Mouse (Mus musculus): ENCODE results near the gene BC025446. TPM values are rescaled to one million over a fixed set of nuclear protein-coding genes. Genes with fewer than 3 reads are reported as not detected.

The BC025446 gene
- total RNA-seq (2023), result not detected

GRCm38 (mm10) chr15:75215778-75216691 lies at the start of gene BC025446:
Gene BC025446, plus strand, starts transcription at chr15:75216376.

DNA sequence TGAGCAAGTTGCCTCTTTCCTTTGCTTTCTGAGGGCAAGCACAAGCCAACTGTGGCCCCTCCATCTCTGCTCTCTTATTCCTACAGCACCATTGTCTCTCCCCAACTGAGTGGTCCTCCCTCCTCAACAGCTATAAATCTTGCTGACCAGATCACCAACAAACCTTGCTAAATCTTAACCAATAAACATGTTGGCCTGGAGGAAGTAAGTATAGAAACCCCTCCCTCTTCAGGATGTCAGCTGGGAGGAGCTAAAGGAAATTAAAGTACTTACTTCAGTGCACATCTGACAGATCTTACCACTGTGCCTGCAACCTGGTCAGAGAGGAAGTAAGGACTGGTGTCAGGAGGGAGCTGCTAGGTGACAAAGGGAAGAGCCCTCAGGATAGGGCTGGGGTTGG lies 51.9 kb downstream of the BC025446 start, which contains the start of gene Ly6f:
Gene Ly6f (plus strand): TSS at position 301 of the 400 bp plus-strand sequence.

Other genes with a start within 250 kb of the BC025446 start
- gene Ly6i, start 232.9 kb upstream of the BC025446 start, total RNA-seq (2023), result not detected
- 43.7 TPM for gene Ly6a, start 218.3 kb upstream of the BC025446 start, total RNA-seq (2023)
- gene Ly6c1, start 167.5 kb upstream of the BC025446 start, total RNA-seq (2023), result 70.3 TPM
- gene Ly6c2, start 104.4 kb upstream of the BC025446 start, total RNA-seq (2023), result 18.6 TPM
- gene Ly6g, start 61.1 kb upstream of the BC025446 start, total RNA-seq (2023), result not detected
- not detected for gene Ly6f, start 52.0 kb downstream of the BC025446 start, total RNA-seq (2023)